Mouse (Mus musculus) E14TG2a.4 (cell line): Measurements from ENCODE around the gene Sh3bp4.

Source experiments
- CTCF ChIP-seq: conservative IDR thresholded peaks from 2 replicates; pipeline ENCODE4 v1.5.1; 2014; ENCODE audit warnings: low read length
- NANOG ChIP-seq: IDR thresholded peaks from 2 replicates; pipeline ENCODE4 v1.6.1; 2014; ENCODE audit warnings: borderline replicate concordance, low read length, mixed read lengths
- POU5F1 ChIP-seq: IDR thresholded peaks from 2 replicates; pipeline ENCODE4 v1.6.1; 2014; ENCODE audit warnings: low read length, borderline replicate concordance

- TF ChIP-seq CTCF, result no peak
- TF ChIP-seq POU5F1, result no peak
- TF ChIP-seq NANOG, result no peak
Observed at GRCm38 (mm10) chr1:89035115-89035514, 35.1 kb upstream of the Sh3bp4 start.
